Mouse (Mus musculus) 416B (cell line): Measurements from ENCODE around the gene Psmb7.

Experiments used
- DNase-seq: peaks from one replicate; pipeline ENCODE4 v3.0.0; 2011; ENCODE audit warnings: low read depth

Gene Psmb7

GRCm38 (mm10) chr2:38637716-38638267 is 6.1 kb downstream of the Psmb7 start:
- DNase-seq: peak; percentile 48

- DNase-seq: no peak
Observed at GRCm38 (mm10) chr2:38630574-38630973, 13.3 kb downstream of the Psmb7 start.

- no peak for DNase-seq
Observed at GRCm38 (mm10) chr2:38629451-38629850, 14.4 kb downstream of the Psmb7 start.

GRCm38 (mm10) chr2:38628801-38629200 is 15.1 kb downstream of the Psmb7 start:
- no peak for DNase-seq

GRCm38 (mm10) chr2:38623821-38624590 is 19.9 kb downstream of the Psmb7 start:
- DNase-seq: no peak

GRCm38 (mm10) chr2:38623411-38623810 is 20.5 kb downstream of the Psmb7 start:
- no peak for DNase-seq

- peak; percentile 89 for DNase-seq
Observed at GRCm38 (mm10) chr2:38621610-38622021, 22.3 kb downstream of the Psmb7 start.

- no peak for DNase-seq
Observed at GRCm38 (mm10) chr2:38621076-38621475, 22.8 kb downstream of the Psmb7 start.

GRCm38 (mm10) chr2:38619777-38620176 is 24.1 kb downstream of the Psmb7 start:
- DNase-seq: no peak

GRCm38 (mm10) chr2:38616956-38617872 is 26.7 kb downstream of the Psmb7 start:
- no peak for DNase-seq

GRCm38 (mm10) chr2:38616072-38616471 is 27.8 kb downstream of the Psmb7 start:
- peak; percentile 91 for DNase-seq

- no peak for DNase-seq
Observed at GRCm38 (mm10) chr2:38614437-38614836, 29.4 kb downstream of the Psmb7 start.

GRCm38 (mm10) chr2:38613576-38613975 is 30.3 kb downstream of the Psmb7 start:
- DNase-seq: no peak

- no peak for DNase-seq
Observed at GRCm38 (mm10) chr2:38612596-38612995, 31.3 kb downstream of the Psmb7 start.

- no peak for DNase-seq
Observed at GRCm38 (mm10) chr2:38610161-38610560, 33.7 kb downstream of the Psmb7 start.

- DNase-seq: no peak
Observed at GRCm38 (mm10) chr2:38609310-38609709, 34.6 kb downstream of the Psmb7 start.

- DNase-seq: peak; percentile 46
Observed at GRCm38 (mm10) chr2:38608831-38609309, 35.0 kb downstream of the Psmb7 start.

GRCm38 (mm10) chr2:38607716-38608115 is 36.2 kb downstream of the Psmb7 start:
- peak; percentile 54 for DNase-seq

- no peak for DNase-seq
Observed at GRCm38 (mm10) chr2:38600842-38601241, 43.0 kb downstream of the Psmb7 start.

GRCm38 (mm10) chr2:38598395-38598794 is 45.5 kb downstream of the Psmb7 start:
- no peak for DNase-seq

- peak; percentile 56 for DNase-seq
Observed at GRCm38 (mm10) chr2:38597896-38598295, 46.0 kb downstream of the Psmb7 start.

GRCm38 (mm10) chr2:38594874-38595273 is 49.0 kb downstream of the Psmb7 start:
- DNase-seq: no peak
